Mouse (Mus musculus) liver, embryonic 14.5 days (tissue): ENCODE measurements around the gene 4930579G24Rik. TPM values are rescaled to one million over a fixed set of nuclear protein-coding genes. Genes with fewer than 3 reads are reported as not detected.

Source experiments
- ATAC-seq: fragments of 200-750 bp; cut with Nextera tagmentation; 2 replicates; pipeline ENCODE4 v1.8.0; 2017; ENCODE audit warnings: moderate number of reproducible peaks, mild to moderate bottlenecking, moderate library complexity; ENCODE audit not compliant: insufficient read depth
- DNase-seq, 3 experiments: peaks; one replicate each; pipeline ENCODE4 v3.0.0-alpha.2; 2012 to 2013; ENCODE audit warnings: low read depth in 3 of 3, low spot score in 3 of 3
- H3K27ac ChIP-seq: fragments of 300-500 bp; sonication (generic); 2 replicates; pipeline ENCODE4 v1.5.1; 2014; ENCODE audit warnings: moderate library complexity, mild to moderate bottlenecking, control low read depth, inconsistent platforms
- H3K27me3 ChIP-seq: fragments of 300-500 bp; sonication (generic); 2 replicates; pipeline ENCODE4 v1.6.1; 2014; ENCODE audit warnings: mild to moderate bottlenecking, low read length, moderate library complexity; ENCODE audit not compliant: control insufficient read depth, insufficient read depth
- H3K36me3 ChIP-seq: fragments of 300-500 bp; sonication (generic); replicated peaks from 2 replicates; pipeline ENCODE4 v1.6.1; 2014; ENCODE audit warnings: low read depth; ENCODE audit not compliant: control insufficient read depth, insufficient read depth
- H3K4me1 ChIP-seq, 2 experiments: fragments of 200-500 bp in 1 of 2; fragments of 300-500 bp in 1 of 2; sonication (generic) in 1 of 2; replicated peaks; 2 replicates each; pipeline ENCODE4 v1.6.1; 2012 to 2014; ENCODE audit warnings: antibody characterized with exemption in 1 of 2, inconsistent platforms in 1 of 2, low read length in 1 of 2; ENCODE audit not compliant: control insufficient read depth in 2 of 2, insufficient read depth in 2 of 2
- H3K4me2 ChIP-seq: fragments of 300-500 bp; sonication (generic); 2 replicates; pipeline ENCODE4 v1.6.1; 2014; ENCODE audit warnings: low read depth, mild to moderate bottlenecking, control low read depth, moderate library complexity
- H3K4me3 ChIP-seq, 2 experiments: fragments of 200-500 bp in 1 of 2; fragments of 300-500 bp in 1 of 2; sonication (generic) in 1 of 2; 2 replicates each; pipeline ENCODE4 v1.5.1; 2012 to 2014; ENCODE audit warnings: low read depth in 2 of 2, low read length in 2 of 2, mild to moderate bottlenecking in 2 of 2, control low read depth in 1 of 2, inconsistent platforms in 1 of 2, moderate library complexity in 1 of 2; ENCODE audit not compliant: insufficient read depth in 1 of 2
- H3K9ac ChIP-seq: fragments of 300-500 bp; sonication (generic); replicated peaks from 2 replicates; pipeline ENCODE4 v1.6.1; 2014; ENCODE audit warnings: mild to moderate bottlenecking, control low read depth, moderate library complexity
- H3K9me3 ChIP-seq: fragments of 300-500 bp; sonication (generic); 2 replicates; pipeline ENCODE4 v1.6.1; 2016; ENCODE audit warnings: low read length, mixed read lengths; ENCODE audit not compliant: control insufficient read depth
- CTCF ChIP-seq: IDR thresholded peaks from 2 replicates; pipeline ENCODE4 v1.5.1; 2016; ENCODE audit warnings: antibody characterized with exemption, low read depth, control low read depth
- EP300 ChIP-seq: IDR thresholded peaks from 2 replicates; pipeline ENCODE4 v1.6.1; 2016; ENCODE audit warnings: antibody characterized with exemption, low read depth
- WGBS: fragments of 180-500 bp; shearing (Covaris S2); extraction: QIAGEN DNeasy Blood & Tissue Kit; methylation state at CpG from one replicate; pipeline ENCODE4 v1.1.7; 2014; ENCODE audit not compliant: insufficient replicate concordance; 5-methylcytosine and 5-hydroxymethylcytosine counted together
- polyA plus RNA-seq, 2 experiments: library from polyadenylated mRNA; depleted of rRNA in 1 of 2; stranded (reverse) in 1 of 2; unstranded in 1 of 2; fragments of >200 nt; fragmentation: Nextera tagmentation in 1 of 2; extraction: Ambion mirVana in 1 of 2; gene quantifications; 2 replicates each; pipeline versions ENCODE4 v1.2.1 to v1.2.3; 2012 to 2014

4930579G24Rik gene
- polyA plus RNA-seq, 2 experiments = 8.3 to 16.8 TPM

DNA sequence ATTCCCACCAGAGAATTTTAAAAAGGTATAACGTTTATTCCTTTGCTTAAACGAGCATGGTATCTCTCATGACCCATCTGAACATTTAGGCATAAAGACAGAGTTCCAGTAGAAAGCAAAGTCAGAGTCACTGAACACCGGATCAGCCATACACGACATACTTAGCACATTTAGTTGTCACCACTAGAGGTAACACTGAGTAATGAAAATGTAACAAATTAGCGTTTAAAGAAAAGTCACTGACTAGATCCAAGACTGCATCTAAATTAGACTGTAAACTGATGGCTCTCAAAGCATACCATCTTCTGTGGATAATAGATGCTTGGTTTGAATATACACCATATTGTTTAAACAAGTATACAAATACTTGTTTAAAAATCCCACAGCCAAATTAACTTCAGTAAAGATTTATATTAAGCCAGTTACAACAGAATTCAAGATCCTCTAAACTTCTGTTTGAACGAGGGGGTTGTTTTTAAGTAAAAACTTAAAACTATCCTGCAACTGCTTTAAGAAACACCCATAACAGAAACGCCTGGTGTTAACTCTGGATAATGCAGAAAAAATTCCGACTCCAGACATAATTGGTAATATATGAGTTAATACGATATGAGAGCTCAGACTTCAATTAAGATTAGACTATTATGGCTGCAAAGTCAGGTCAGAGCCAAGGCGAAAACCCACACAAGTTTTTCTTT, 1.2 kb upstream of the 4930579G24Rik start:
- ATAC-seq (no peak), DNase-seq (peak in 1 of 3 experiments; percentile 54)
- TF ChIP-seq EP300 = no peak
- peak; percentile 53 for TF ChIP-seq CTCF
- H3K36me3 ChIP-seq = peaks cover 14% of the 10 kb centered on the region
- H3K4me2 ChIP-seq = peak overlapping the region; percentile 78
- peak overlapping the region; percentile 89 to 91 for H3K4me3 ChIP-seq
- no peaks in the 10 kb centered on the region for H3K27me3 ChIP-seq
- H3K4me1 ChIP-seq = peaks cover 0 to 2% of the 10 kb centered on the region in 2 experiments; a peak in 2 of 4 replicates
- peak overlapping the region; percentile 87 for H3K27ac ChIP-seq
- 16% methylated on average over 10 of the region's 10 CpGs for WGBS
- no peaks in the 10 kb centered on the region for H3K9me3 ChIP-seq
- H3K9ac ChIP-seq = peak overlapping the region; percentile 75

DNA sequence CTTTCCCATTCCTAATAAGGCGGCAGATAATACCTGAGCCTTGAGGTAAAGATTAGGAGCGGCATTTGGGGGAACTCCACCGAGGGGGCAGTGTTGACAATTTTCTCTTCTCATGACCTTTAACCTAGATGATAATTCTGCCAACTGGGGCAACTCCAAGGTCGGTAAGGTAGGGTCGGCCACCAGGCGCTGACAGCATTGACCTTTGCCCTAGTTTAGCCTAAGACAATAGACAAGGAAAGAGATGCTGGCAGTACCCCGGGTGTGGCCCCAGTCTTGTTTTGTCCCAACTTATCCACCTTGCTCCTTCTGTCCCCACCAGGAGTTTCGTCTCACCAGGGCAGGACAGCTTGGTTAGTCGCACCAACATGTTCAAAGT, 708 bp upstream of the 4930579G24Rik start:
- Histone ChIP-seq H3K9ac (peak overlapping the region; percentile 75), H3K4me3 (peak overlapping the region; percentile 89 to 91), H3K27me3 (no peaks in the 10 kb centered on the region), H3K27ac (peak overlapping the region; percentile 87), H3K4me1 (peaks cover 0 to 2% of the 10 kb centered on the region in 2 experiments; a peak in 2 of 4 replicates), H3K4me2 (peak overlapping the region; percentile 78), H3K9me3 (no peaks in the 10 kb centered on the region; the same call in 1 of the 2 replicates), H3K36me3 (peaks cover 13% of the 10 kb centered on the region)
- ATAC-seq (peak; percentile 9), DNase-seq (peak; percentile 45 to 68 (median 53))
- WGBS = under 1% methylated on average over 9 of the region's 9 CpGs
- TF ChIP-seq EP300 (no peak), CTCF (peak; percentile 24; the same call in 1 of the 2 replicates)

DNA sequence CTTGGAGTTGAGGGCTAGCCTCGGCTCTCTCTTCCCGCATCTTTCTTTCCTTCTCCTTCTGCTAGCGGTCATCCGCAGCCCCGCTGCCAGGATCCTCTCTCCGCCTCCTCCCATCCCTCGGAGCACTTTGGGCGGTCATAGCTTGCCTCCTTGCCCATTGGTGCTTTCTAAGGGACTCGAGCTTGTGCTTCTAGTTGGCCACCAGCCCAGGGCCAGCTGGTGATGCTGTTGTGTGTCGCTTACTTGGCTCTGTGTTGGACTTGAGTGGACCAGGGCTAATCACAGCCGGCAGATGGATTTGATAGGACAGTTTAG, 494 bp downstream of the 4930579G24Rik start, which contains the start of gene Etfdh:
TSS of gene Etfdh (minus strand) at position 85 of the 315 bp plus-strand sequence.
- peak; percentile 33 for ATAC-seq
- Histone ChIP-seq H3K4me2 (peak within 1 kb of the TSS; percentile 90), H3K4me3 (peak within 1 kb of the TSS; percentile 89 to 91), H3K9ac (peak within 1 kb of the TSS; percentile 90), H3K36me3 (peaks cover 19% of the 10 kb centered on the region), H3K27me3 (no peaks in the 10 kb centered on the region), H3K4me1 (peaks cover 0 to 2% of the 10 kb centered on the region in 2 experiments; a peak in 2 of 4 replicates), H3K9me3 (no peaks in the 10 kb centered on the region; the same call in 1 of the 2 replicates), H3K27ac (peak within 1 kb of the TSS; percentile 87)
- DNase-seq = peak; percentile 42 to 61 (median 51)
- 2% methylated on average over 11 of the region's 11 CpGs for WGBS
- TF ChIP-seq CTCF = no peak
- no peak for TF ChIP-seq EP300

DNA sequence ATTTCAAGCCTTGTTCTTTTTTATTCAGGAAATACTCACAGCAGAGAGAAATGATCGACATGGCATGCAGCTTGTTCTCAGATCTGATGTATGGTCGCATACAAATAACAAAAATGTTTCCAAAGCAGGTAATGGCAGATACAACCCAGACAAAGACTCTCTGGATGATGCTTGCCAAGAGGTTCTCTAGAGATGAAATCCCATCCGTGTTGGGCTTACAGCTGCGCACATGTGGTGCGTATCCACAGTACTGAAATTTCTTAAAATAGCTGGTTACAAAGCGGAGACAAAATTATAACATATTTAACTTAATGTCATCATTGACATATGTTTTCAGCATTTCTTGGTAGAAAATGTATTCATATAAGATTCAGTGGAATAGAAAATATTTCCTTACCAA, 23.2 kb downstream of the 4930579G24Rik start:
- H3K4me2 ChIP-seq = no peak overlapping the region
- no peak overlapping the region for H3K27ac ChIP-seq
- no peaks in the 10 kb centered on the region for H3K27me3 ChIP-seq
- H3K9ac ChIP-seq = no peak overlapping the region
- no peaks in the 10 kb centered on the region for H3K9me3 ChIP-seq
- 69% methylated on average over 6 of the region's 6 CpGs for WGBS
- no peak overlapping the region for H3K4me3 ChIP-seq
- no peaks in the 10 kb centered on the region for H3K36me3 ChIP-seq
- no peak for DNase-seq
- no peak for ATAC-seq
- TF ChIP-seq CTCF (no peak), EP300 (no peak)
- H3K4me1 ChIP-seq = no peaks in the 10 kb centered on the region

DNA sequence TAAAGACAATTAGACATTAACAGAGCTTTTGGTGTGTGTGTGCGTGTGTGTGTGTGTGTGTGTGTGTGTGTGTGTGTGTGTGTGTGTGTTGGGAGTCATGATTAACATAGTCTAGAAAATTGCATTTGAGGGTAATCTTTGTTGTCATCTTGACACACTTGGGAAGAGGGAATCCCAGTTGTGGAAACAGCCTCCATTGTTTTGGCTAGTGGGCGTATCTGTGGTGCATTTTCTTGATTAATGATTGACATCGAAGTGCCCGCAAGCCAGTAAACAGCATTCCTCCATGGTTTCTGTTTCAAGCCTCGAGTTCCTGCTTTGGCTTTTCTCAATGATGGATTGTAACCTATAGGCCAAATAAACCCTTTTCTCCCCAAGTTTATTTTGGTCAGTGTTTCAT, 27.8 kb downstream of the 4930579G24Rik start:
- 39% methylated on average over 5 of the region's 5 CpGs for WGBS
- H3K4me2 ChIP-seq = no peak overlapping the region
- TF ChIP-seq CTCF (no peak), EP300 (no peak)
- ATAC-seq = no peak
- no peak for DNase-seq
- no peaks in the 10 kb centered on the region for H3K36me3 ChIP-seq
- no peaks in the 10 kb centered on the region for H3K9me3 ChIP-seq
- H3K27me3 ChIP-seq = no peaks in the 10 kb centered on the region
- no peak overlapping the region for H3K9ac ChIP-seq
- no peak overlapping the region for H3K4me3 ChIP-seq
- no peaks in the 10 kb centered on the region for H3K4me1 ChIP-seq
- H3K27ac ChIP-seq = no peak overlapping the region
